Mouse (Mus musculus) C2C12 (cell line): Measurements from ENCODE around the gene Palld.

Experiments
- CEBPB ChIP-seq: IDR thresholded peaks from one replicate; pipeline ENCODE4 v1.6.1; 2011; ENCODE audit warnings: low read depth, mild to moderate bottlenecking, control low read depth, moderate library complexity
- CTCF ChIP-seq: IDR thresholded peaks from one replicate; pipeline ENCODE4 v1.5.1; 2011; ENCODE audit not compliant: control insufficient read depth, insufficient read depth, insufficient read length
- USF1 ChIP-seq: IDR thresholded peaks from one replicate; pipeline ENCODE4 v1.6.1; 2011; ENCODE audit warnings: low read depth, mild to moderate bottlenecking, control low read depth, moderate library complexity

GRCm38 (mm10) chr8:61782931-61783491 is 119.5 kb downstream of the Palld start:
- TF ChIP-seq CTCF, result no peak
- peak; percentile 75 for TF ChIP-seq USF1
- peak; percentile 50 for TF ChIP-seq CEBPB
